Mouse (Mus musculus) spleen, adult 18-20 months (tissue): ENCODE data around the gene Map2k5.

ENCODE experiments used
- DNase-seq, 2 experiments: peaks; one replicate each; pipeline ENCODE4 v3.0.0; 2022; ENCODE audit warnings: mixed read lengths in 2 of 2

Map2k5 gene

DNA sequence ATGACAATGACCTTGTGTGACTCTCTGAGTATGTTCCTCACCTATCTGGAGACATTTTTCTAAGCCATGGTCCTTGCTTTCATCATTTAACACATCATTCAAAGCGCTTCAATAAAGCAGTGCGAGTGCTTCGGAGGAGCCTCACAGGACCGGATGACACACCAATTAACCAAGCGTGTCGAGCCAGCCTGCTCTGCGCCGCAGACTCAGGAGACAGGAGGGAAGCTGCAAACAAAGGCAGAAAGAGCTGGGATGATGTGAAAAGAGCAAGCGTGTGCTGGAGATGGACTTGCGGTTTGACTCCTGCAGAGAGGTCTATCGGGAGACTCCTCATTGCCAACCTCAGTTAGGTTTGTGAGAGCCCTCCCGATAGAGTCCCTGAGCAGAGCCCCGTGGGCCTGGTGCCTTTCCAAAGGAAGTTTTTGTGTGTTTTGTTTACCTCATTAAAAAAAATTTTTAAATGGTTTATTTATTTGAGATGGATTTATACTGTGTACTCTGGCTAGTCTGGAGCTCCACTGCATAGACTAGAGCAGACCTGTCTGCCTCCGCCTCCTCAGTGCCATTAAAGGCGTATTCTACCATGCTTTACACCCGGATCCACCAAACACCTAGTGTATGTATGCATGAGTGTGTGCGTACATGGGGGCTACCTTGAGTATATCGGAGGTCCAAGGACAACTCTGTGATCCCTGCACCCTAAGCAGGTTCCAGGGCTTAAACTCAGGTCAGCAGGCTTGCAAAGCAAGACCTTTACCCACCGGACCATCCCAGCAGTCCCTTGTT is 126.7 kb downstream of the Map2k5 start:
- no peak for DNase-seq

DNA sequence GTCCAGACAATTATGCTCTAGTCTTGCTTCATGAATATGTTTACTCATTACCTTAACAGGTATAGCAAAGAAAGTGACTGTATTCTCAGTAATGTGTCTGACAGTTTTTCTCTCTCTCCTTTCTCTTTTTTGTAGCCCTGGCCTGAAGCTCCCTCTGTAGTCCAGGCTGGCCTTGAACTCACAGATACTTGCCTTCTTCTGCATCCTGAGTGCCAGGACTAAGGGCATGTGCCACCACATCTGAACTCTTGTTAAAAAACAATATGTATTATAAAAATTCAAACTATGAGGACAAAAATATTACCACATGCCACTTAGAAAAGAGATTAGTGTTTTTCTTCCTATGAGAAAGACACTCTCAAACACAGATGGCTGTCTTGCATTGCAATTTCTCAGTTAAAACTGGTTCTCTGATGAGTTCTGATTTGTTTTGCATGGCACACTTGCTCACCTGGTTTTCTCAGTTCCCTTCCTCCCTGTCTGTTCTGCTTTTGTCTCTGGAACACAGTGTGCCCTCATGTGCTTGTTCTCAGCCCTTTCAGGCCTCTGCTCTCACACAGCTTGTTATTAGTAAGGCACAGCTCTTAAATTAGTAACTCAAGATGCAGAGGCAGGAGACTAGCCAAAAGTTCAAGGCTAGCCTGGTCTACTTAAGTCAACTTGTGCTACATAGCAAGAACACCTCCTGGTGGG is 129.5 kb downstream of the Map2k5 start:
- DNase-seq, result no peak

DNA sequence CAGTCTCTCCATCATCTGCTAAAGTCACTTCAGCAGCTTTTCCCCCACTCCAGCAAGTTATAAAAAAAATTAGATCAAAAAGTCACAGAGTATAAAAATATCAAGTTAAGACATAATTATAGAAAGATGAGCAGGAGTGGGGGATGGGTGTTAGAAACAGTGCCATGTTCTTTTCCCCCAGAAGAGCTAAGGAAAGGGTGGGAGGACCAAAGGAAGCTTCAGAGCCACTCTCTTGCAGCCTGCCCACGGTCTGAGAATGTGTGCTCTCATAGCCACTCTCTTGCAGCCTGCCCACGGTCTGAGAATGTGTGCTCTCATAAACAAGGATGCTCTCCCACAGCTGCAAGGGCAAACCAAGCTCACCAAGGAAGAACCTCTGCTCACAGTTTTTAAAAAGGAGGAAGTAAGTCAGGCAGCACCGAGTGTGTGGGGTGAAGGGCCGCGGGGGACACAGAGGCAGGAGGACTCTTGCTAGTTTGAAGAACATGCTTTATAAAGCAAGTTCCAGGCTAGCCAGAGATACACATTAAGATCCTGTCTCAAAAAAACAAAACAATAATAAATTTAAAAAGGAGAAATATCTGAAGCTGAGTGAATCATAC is 131.0 kb downstream of the Map2k5 start:
- DNase-seq, result peak; percentile 25 to 44

DNA sequence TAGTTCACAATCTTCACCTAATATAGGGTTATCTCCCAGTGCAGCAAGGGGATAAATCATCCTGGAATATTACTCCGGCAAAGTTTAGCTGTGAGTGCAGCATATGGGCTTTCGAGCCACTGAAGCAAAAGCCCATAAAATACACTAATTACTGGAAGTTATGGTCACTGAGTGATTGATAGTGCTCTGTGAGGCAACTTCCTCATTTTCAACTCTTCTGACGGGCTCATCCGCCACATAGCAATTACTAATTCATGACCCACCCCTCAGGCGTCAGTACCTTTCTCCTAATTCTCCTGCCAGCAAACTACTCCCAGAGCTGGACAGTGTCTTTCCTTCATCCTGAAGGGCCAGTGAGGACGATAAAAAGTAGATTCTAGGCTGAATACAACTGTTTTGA is 135.7 kb downstream of the Map2k5 start:
- no peak for DNase-seq

DNA sequence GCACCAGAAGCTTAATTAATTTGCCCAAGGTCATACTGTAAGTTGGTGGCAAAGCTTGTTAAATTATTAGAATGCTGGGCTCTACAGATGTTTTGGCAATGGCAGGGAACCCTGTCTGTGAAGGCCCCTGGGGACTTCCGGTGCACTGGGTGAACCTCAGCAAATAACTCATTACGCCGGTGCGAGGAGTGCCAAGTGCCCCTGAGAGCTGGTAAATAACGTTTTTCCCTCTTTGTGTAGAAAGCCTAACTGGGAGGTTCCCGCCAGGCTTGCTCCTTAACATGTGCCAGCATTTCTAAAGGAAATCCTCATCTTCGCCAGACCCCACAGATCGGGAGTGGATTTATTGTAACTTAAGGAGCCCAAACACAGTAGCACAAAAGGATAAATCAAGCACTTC is 136.5 kb downstream of the Map2k5 start:
- no peak for DNase-seq

DNA sequence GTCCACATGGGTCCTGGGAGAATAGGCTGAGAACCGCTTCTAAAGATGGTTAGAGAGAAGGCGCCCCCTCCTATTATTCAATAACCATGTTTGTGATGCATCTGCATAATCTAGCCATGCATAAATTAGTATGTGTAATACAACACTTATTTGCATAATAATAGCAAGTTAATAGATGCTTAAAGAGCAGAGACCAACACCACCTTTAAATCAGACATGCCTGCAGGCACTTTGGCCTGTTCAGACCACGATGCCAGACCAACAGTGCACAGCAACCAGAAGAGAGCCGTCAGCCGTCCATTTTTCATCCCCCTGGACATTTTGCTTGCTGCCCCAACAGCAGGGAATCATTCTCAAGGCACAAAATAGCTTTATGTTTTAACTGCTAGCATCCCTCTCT is 143.3 kb downstream of the Map2k5 start:
- DNase-seq, result no peak

DNA sequence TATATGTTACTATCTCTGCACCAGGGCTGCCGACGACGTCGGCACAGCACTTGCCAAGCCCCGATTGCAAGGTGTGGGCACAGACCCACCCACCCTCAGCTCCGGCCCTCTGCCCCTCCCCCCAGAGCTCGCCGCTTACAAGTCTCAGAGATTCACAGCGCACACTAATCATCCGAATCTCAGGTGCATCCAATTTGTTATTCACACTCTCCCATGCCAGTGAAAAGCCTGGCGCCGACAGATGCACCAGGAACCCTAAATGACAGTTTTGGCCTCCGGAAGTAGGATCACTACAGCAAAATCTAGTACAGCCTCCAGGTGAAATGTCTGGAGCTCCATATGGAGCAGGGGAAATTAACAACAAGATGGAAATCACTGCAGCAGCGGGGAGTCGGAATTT is 147.4 kb downstream of the Map2k5 start:
- no peak for DNase-seq

DNA sequence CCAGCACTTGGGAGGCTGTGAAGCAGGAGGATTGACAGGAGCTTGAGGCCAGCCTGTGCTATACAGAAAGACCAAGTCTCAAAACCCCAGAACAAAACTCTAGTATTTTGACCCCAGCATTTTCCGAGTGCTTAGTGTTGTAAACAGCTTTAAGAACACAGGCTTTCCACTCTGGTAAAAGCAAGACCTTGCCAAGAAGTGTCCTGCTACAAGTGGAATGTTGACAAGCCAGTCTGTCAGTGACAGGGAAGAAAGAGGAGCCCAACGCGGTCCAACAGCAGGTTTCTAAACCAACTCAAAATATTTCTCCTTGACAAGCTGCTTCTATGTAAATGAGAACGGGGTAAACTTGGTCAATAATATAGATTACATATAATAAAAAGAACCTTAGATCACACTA is 148.6 kb downstream of the Map2k5 start:
- DNase-seq, result no peak

DNA sequence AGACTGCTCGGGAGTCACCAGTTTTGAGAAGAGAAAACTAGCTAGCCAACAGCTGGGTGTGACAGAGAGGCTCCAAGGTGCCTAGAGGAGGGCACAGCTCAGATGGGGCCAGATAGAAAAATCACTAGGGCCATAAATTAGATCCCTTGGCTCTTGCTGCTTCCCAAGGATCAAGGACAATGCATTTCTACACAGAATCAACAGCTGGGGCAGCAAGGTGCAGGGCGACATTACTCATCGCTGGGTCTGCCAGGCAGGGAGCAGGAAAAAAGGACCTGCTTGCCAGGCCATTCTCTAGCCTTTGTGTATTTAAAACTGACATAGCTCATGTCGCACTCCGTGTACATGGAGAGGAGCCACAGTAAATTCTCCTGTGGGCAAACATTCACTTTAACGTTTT is 155.5 kb downstream of the Map2k5 start:
- no peak for DNase-seq

DNA sequence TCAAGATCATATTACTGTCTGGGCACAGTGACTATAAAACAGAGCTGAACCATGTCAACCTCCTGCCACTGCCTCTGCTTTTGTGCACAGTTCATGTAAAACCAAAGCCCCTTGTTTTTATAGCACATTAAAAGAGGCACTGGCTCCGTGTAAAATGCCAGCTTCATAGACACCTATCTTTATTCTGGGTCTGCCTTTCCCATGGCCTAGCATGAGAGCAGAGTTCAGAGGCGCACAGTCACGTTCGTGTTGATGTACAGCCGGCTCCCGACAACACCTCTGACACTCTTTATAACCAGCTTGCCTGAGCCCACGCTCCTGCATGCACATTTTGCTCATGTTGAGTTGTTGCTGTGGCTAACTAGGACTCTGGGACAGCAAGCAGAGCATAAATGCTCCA is 157.9 kb downstream of the Map2k5 start:
- no peak for DNase-seq

DNA sequence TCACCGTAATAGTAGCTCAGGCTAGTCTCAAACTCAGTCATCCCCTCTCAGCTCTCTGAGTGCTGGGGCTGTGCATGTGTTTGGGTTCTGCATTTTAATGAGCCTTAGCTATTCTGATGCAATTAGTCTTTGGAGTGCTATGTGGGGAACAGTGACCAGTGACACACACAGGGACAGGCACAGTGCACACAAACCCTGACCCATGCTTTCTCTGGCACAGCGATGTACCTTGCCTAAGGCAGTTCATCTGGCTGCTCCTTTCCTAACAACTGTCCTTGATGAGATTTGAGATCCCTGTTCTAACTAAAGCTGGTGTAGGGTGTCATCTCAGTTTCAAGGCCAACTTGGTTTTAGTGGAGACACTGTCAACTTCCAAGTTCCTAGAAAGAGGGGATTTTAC is 162.7 kb downstream of the Map2k5 start:
- no peak for DNase-seq

DNA sequence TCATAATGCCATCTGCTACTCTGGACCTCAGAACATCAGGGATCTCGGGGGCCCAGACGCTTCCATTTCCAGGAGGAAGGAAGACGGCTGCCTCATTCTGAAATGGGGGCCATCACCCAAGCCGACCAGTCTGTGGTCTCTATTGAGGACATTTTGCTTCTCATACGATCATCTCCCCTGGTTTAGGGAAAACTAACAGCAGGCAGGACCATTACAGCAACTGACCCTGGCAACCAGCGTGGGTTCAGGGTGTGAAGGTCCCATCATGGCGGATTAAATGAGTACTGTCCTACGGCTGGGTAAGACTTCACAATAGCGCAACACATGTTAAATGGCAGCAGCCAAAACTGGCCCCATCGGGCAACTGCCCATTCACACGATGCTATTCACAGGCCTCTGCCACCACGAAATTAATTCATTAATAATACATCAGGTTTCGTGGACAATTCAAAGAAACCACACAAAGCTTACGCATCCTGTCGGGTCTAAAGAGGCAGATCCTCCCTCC is 170.9 kb downstream of the Map2k5 start:
- DNase-seq, result no peak

DNA sequence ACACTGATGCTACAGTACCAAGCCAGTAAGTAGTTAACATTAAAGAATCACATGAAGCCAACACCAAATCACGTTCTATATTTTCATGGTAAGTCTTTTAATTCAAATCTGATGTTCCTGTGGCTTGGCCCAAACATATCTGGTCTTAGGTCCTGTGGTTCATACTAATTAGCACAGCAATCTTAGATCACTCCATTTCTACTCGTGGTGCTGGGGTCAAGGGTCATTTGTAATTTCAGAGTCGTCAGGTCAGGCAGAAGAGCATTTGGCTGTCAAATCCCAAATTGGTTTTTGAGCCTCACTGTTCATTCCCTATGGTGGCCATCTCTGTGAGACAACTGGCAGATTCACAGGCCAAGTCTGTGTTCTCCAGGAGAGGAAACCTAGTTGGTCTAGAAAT is 174.2 kb downstream of the Map2k5 start:
- DNase-seq, result no peak

DNA sequence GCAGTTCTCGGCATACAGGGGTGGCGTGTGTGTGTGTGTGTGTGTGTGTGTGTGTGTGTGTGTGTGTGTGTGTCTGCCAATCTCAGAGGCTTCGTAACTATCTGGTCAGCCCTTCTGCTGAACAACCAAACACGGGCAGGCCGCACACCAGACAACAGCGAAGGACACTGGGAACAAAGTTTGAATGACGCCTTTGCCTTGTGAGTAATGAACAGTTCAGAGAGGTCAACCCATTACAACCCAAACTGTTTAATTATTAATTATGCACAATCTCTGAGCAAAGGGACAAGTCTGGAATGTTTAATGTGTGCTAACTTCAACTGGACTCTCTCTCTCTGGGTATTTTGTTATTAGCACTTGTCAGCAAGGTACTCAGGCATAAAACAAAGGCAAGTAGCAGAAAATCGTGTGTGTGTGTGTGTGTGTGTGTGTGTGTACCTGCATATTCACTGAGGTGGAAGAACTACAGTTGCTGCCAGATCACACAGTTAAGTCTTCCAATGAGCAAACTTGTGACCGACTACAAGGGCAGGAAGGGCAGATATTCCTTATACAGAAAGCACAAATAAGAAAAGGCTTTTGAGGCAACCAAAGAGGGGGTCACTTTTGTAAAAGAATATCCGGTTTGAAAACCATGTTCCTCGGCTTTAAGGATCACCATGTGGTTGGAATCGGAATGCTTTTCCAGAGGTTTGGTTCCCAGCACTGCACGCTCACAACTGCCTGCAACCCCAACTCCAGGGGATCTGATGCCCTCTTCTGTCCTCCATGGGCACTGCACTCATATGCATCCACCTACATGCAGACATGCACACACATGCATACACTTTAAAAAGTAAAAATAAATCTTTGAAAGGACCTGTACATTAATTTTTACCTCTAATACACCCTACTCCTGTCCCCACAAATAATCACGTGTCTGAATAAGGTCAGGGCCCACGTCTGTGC is 176.1 kb downstream of the Map2k5 start:
- no peak for DNase-seq

DNA sequence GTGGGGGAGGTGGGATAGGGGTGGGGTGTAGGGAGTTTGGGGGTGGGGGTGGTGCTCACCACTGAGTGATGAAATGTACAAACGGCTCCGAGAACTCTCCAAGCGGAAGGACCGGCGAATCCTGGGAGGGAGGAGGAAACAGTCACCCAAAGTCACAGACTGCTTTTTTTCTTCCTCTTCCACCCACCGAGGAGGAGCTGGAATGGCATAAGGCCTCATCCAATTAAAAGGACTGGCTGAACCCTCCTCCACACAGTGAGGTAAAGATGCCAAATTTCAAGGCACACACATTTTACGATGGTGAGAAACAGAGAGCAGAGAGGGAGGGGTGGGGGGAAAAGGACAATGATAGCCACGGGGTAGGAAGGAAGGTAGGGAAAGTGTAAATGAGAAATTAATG is 180.4 kb downstream of the Map2k5 start:
- DNase-seq, result no peak

DNA sequence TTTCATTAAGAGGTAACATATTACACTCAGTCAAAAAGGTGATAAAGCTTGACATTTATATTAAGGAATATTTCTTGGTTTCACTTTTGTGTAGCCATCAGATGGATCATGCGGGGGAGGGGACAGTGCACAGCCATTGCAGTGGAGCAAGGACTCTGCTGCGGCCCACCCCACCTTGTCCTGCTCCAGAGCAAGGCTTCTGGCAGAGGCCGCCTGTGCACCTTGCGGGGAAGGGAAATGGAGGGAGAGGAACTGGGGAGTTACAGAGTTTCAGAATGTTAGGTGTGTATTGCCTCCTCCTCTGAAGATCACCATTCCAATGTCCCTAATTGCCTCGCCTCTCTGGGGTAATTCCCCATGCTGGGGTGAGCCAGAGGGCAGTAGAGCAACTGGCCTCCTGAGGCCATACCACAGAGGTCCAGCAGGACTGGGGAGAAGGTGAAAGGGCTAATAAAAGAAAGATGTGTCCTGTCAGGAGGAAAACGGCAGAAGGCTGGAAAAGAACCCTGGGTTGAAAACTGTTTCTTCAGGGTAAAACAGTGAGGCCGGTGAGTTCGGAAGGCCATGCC is 181.5 kb downstream of the Map2k5 start:
- DNase-seq, result no peak

DNA sequence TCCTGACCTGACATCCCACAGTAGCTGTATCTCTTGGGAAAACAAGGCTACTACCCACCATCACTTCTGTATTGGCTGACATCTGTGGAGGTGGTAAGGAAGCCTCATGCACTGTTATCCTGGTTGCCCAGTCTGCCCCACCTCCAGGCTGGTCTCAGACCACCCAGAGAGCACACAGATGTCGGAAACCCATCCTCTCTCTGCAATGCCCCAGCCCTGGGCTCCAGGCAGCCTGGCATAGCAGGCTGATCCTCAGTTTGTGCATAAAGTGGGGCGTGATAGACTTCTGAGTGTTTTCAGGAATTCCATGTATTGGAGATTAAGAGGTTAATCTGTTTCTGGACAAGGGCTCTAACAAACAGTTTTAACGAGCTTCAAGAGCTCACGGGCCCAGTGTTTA is 182.2 kb downstream of the Map2k5 start:
- no peak for DNase-seq

DNA sequence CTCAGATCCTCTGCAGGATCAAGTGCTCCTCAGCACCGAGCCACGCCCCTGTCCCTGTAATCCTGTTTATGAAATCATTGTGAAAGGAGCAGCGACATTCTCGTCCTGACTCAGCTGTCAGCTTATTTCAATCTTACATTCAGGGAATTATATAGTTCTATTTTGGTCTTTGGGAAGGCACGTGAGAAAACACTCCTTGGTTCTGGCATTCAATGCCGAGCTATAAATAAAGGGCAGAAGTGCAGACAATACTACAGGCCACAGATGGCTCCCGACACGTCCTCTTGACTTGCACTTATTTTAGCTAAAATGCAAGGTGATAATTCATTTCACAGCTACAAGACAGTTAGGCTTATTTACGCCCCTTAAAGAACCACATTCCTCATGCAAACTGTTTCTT is 182.9 kb downstream of the Map2k5 start:
- no peak for DNase-seq

DNA sequence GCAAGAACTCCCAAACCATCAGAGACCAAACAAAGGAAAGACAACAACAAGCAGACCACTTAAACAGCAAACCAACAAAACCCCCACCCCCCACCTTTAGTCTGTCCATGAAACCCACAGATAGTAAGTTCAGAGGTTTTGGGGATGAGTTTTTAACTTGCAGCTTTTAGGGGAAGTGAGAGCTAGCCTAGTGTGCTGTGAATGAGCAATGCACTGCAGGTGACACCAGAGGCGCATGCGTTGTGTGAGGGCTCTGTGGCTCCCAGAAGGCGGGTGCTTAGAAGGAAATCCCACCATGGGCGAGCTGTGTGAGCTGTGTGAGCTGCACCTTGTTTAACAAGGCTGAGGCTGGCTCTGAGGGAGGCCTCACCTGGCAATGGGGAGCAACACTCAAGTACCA is 184.9 kb downstream of the Map2k5 start:
- DNase-seq, result no peak

DNA sequence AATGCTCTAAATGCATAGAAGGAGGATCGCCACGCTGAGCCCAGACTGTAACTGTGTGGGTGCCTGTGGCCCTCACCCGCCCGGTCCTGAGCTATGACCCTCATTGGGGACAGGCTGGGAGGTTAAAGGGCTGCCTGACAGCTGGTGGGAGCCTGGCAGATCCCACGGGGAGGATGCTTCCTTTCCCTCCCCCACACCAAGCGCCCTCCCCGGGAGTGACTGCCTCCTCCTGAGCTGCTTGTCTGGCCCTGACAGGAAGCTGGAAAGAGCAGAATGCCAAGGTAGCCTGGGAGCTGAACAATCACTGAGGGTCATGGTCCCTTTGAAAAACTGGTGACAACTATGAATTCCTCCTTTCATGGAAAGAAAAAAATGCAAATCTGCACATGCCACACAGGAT is 190.4 kb downstream of the Map2k5 start:
- DNase-seq, result no peak

DNA sequence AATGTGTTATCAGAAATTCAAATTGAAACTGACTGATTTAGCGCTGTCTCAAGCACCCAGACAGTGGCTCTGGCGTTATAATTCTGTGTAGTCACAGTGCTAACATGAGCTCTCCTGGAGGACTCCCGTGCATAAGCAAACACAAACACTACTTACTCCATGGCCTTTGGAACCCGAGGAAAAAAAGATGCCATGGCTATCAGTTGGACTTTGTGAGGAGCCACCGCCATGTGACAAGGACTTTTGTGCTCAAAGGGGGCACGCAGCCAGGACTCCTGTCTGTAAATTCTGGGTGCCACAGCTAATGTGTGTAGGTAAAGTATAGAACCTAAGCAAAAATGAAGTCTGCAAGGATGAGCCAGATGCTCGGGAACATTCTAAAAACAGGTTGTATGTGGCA is 192.5 kb downstream of the Map2k5 start:
- no peak for DNase-seq

DNA sequence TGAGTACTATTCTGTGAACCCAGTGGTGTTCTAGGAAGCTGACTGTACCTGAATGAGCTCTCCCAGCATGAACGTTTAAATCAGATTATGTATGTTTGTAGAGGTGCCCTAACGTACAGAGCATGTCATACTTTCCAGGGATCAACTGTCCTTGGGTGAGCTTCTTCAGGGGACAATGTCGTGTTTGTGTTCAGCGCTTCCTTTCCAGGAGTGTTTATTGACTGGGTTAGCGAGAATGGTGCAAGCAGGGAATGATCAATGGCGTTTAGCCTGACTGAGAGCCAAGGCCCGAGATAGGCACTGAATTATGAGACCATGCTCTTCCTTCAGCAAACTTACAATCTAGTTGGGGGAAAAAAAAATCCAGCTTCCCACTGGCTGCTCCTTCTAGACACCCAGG is 193.8 kb downstream of the Map2k5 start:
- no peak for DNase-seq
